ENCODE assay signal across 9 mouse cellular contexts in genomic region chr19:43655735-43656492, GRCm38 (mm10). TPM values are rescaled to one million over a fixed set of nuclear protein-coding genes. Genes with fewer than 3 reads are reported as not detected.
DNase-seq lines count a peak whose midpoint lies in the region; ATAC-seq and TF ChIP-seq lines count a peak whose summit lies in the region.
"Had no signal": no experiment of that assay in that cellular context is flagged by ENCODE, and none has a peak within 500 bp of the region (broad histone marks: within the 10 kb centered on the region; RNA-seq: fewer than 3 reads in every experiment).

No protein-coding gene starts in this region.

- H3K27ac ChIP-seq in liver, adult 2 months (replicated peaks; ENCODE audit: insufficient read depth, low read depth, low read length) = no peak overlapping the region
- no peak overlapping the region for H3K27ac ChIP-seq in liver, embryonic 12.5 days
- no peak overlapping the region for H3K27ac ChIP-seq in cortical plate, adult 2 months (ENCODE audit: insufficient read depth, low read length)
- H3K27ac ChIP-seq in lung, embryonic 14.5 days (ENCODE audit: low read depth) = no peak overlapping the region
- H3K27ac ChIP-seq: hindbrain, embryonic 15.5 days had no signal

- H3K79me2 ChIP-seq in liver, adult 2 months (ENCODE audit: control insufficient read depth, insufficient read depth, low read length) = no peaks in the 10 kb centered on the region

- no peaks in the 10 kb centered on the region for H3K9me3 ChIP-seq in liver, embryonic 12.5 days (replicated peaks)
- no peaks in the 10 kb centered on the region for H3K9me3 ChIP-seq in lung, embryonic 14.5 days (ENCODE audit: low read depth, low read length)
- H3K9me3 ChIP-seq: hindbrain, embryonic 15.5 days had no signal

- H3K4me1 ChIP-seq in liver, adult 2 months (ENCODE audit: control insufficient read depth, insufficient read depth, low read length) = no peaks in the 10 kb centered on the region
- peaks cover 3% of the 10 kb centered on the region; the same call in 1 of the 2 replicates for H3K4me1 ChIP-seq in liver, embryonic 12.5 days
- no peaks in the 10 kb centered on the region for H3K4me1 ChIP-seq in cortical plate, adult 2 months (ENCODE audit: control insufficient read depth, insufficient read depth, low read length)
- H3K4me1 ChIP-seq in lung, embryonic 14.5 days (ENCODE audit: insufficient read depth) = no peaks in the 10 kb centered on the region
- H3K4me1 ChIP-seq: hindbrain, embryonic 15.5 days had no signal

- 47% methylated on average over 11 of the region's 11 CpGs for WGBS in liver, adult 2 months
- WGBS in liver, embryonic 12.5 days (ENCODE audit: insufficient replicate concordance) = 33% methylated on average over 11 of the region's 11 CpGs
- WGBS in lung, embryonic 14.5 days = 34% methylated on average over 11 of the region's 11 CpGs

- no peak for TF ChIP-seq POLR2A in liver, adult 2 months (IDR thresholded peaks at IDR 0.05; ENCODE audit: extremely low read depth, insufficient read depth, low read length)
- TF ChIP-seq POLR2A in cortical plate, adult 2 months (IDR thresholded peaks at IDR 0.05; ENCODE audit: extremely low read depth, insufficient read depth, low read length) = no peak

- H3K9ac ChIP-seq in liver, adult 2 months (ENCODE audit: low read depth, low read length) = no peak overlapping the region
- no peak overlapping the region for H3K9ac ChIP-seq in liver, embryonic 12.5 days
- no peak overlapping the region for H3K9ac ChIP-seq in lung, embryonic 14.5 days
- H3K9ac ChIP-seq: hindbrain, embryonic 15.5 days had no signal

- TF ChIP-seq CTCF in liver, adult 2 months (IDR thresholded peaks at IDR 0.05; ENCODE audit: low read depth, low read length) = peak; percentile 80
- TF ChIP-seq CTCF in cortical plate, adult 2 months (IDR thresholded peaks at IDR 0.05; ENCODE audit: extremely low read depth, insufficient read depth, low read length) = peak; percentile 90
- TF ChIP-seq CTCF in lung, embryonic 14.5 days (IDR thresholded peaks at IDR 0.05; ENCODE audit: low read depth) = peak; percentile 89

- no peak overlapping the region for H3K4me3 ChIP-seq in liver, adult 2 months (ENCODE audit: insufficient read depth, low read depth, low read length)
- no peak overlapping the region for H3K4me3 ChIP-seq in liver, embryonic 12.5 days
- no peak overlapping the region for H3K4me3 ChIP-seq in cortical plate, adult 2 months (ENCODE audit: insufficient read depth, low read length)
- H3K4me3 ChIP-seq in lung, embryonic 14.5 days (ENCODE audit: low read depth, low read length) = no peak overlapping the region
- H3K4me3 ChIP-seq: hindbrain, embryonic 15.5 days had no signal

- H3K4me2 ChIP-seq in liver, embryonic 12.5 days = no peak overlapping the region
- H3K4me2 ChIP-seq in lung, embryonic 14.5 days = no peak overlapping the region
- H3K4me2 ChIP-seq: hindbrain, embryonic 15.5 days had no signal

- no peaks in the 10 kb centered on the region for H3K27me3 ChIP-seq in liver, adult 2 months (ENCODE audit: control insufficient read depth, insufficient read depth, low read length)
- peaks cover 43% of the 10 kb centered on the region for H3K27me3 ChIP-seq in liver, embryonic 12.5 days (replicated peaks)
- peaks cover 6% of the 10 kb centered on the region; the same call in 1 of the 2 replicates for H3K27me3 ChIP-seq in lung, embryonic 14.5 days (ENCODE audit: insufficient read depth, low read length)
- H3K27me3 ChIP-seq: hindbrain, embryonic 15.5 days had no signal

- H3K36me3 ChIP-seq in liver, adult 2 months (ENCODE audit: control insufficient read depth, insufficient read depth, low read length) = no peaks in the 10 kb centered on the region
- H3K36me3 ChIP-seq in liver, embryonic 12.5 days = no peaks in the 10 kb centered on the region
- H3K36me3 ChIP-seq in lung, embryonic 14.5 days (ENCODE audit: insufficient read depth) = no peaks in the 10 kb centered on the region
- H3K36me3 ChIP-seq: hindbrain, embryonic 15.5 days had no signal

- no peak for ATAC-seq in liver, embryonic 12.5 days
- ATAC-seq in hematopoietic stem cell, adult 5-6 weeks (replicated peaks in 1 of 2; ENCODE audit: insufficient read depth in 1 of 2, low FRiP score in 2 of 2, low TSS enrichment in 1 of 2, low read depth in 1 of 2, poor library complexity in 2 of 2, severe bottlenecking in 2 of 2) = peak; percentile 80
- 0 out of 2 replicates have a peak, but pooled peaks have one; percentile 56 for ATAC-seq in lung, embryonic 14.5 days (ENCODE audit: insufficient read depth)
- no peak for ATAC-seq in erythroid progenitor cell, adult 5-6 weeks (replicated peaks; ENCODE audit: low FRiP score, poor library complexity, severe bottlenecking)

- peak; percentile 47 for DNase-seq in liver, adult 2 months (ENCODE audit: extremely low read depth, low read depth, low spot score)
- peak; percentile 34 for DNase-seq in T-cell, adult 2 months (ENCODE audit: low spot score)
- DNase-seq in lung, embryonic 14.5 days = peak; percentile 86
- peak; percentile 56 for DNase-seq in right cerebral cortex, postnatal 25 days

RNA-seq across cellular contexts. Expression of gene Slc25a28, which starts 18.8 kb away (rescaled TPM):
- 18.2 and 20.5 TPM in 2 replicates for total RNA-seq in liver, adult 2 months (2014; rRNA removed)
- polyA plus RNA-seq in liver, adult 2 months (2012; rRNA removed) = 33.9 and 43.0 TPM in 2 replicates
- polyA plus RNA-seq in liver, embryonic 12.5 days (2016; fragmentation: Nextera tagmentation; extraction: Ambion mirVana) = 11.6 and 13.4 TPM in 2 replicates
- polyA plus RNA-seq in cortical plate, adult 2 months (2012; rRNA removed) = 106 and 113 TPM in 2 replicates
- 44.4 and 47.1 TPM in 2 replicates for total RNA-seq in hematopoietic stem cell, adult 5-6 weeks (2017)
- 12.1 and 13.0 TPM in 2 replicates for polyA plus RNA-seq in lung, embryonic 14.5 days (2014; fragmentation: Nextera tagmentation; extraction: Ambion mirVana)
- total RNA-seq in erythroid progenitor cell, adult 5-6 weeks (2015; ENCODE audit: low replicate concordance) = 16.3 and 25.9 TPM in 2 replicates
- total RNA-seq in erythroid progenitor cell, adult 5-6 weeks (2017; ENCODE audit: low replicate concordance) = 8.5 and 17.5 TPM in 2 replicates

RNA-seq across cellular contexts. Expression of gene Entpd7, which starts 33.6 kb away (rescaled TPM):
- 1.5 TPM in 2 replicates for total RNA-seq in liver, adult 2 months (2014; rRNA removed)
- polyA plus RNA-seq in liver, adult 2 months (2012; rRNA removed) = 2.0 TPM in 2 replicates
- polyA plus RNA-seq in liver, embryonic 12.5 days (2016; fragmentation: Nextera tagmentation; extraction: Ambion mirVana) = 4.1 and 4.9 TPM in 2 replicates
- polyA plus RNA-seq in cortical plate, adult 2 months (2012; rRNA removed) = 9.5 and 10.5 TPM in 2 replicates
- 3.8 and 5.4 TPM in 2 replicates for total RNA-seq in hematopoietic stem cell, adult 5-6 weeks (2017)
- 15.1 and 15.2 TPM in 2 replicates for polyA plus RNA-seq in lung, embryonic 14.5 days (2014; fragmentation: Nextera tagmentation; extraction: Ambion mirVana)
- total RNA-seq in erythroid progenitor cell, adult 5-6 weeks (2015; ENCODE audit: low replicate concordance) = 3.8 and 5.4 TPM in 2 replicates
- total RNA-seq in erythroid progenitor cell, adult 5-6 weeks (2017; ENCODE audit: low replicate concordance) = 0.38 and 1.5 TPM in 2 replicates

RNA-seq across cellular contexts. Expression of gene Nkx2-3, which starts 43.8 kb away (rescaled TPM):
- total RNA-seq in liver, adult 2 months (2014; rRNA removed) = not detected in 2 replicates
- 0.05 TPM in 1 of 2 replicates, not detected in the other for polyA plus RNA-seq in liver, adult 2 months (2012; rRNA removed)
- polyA plus RNA-seq in liver, embryonic 12.5 days (2016; fragmentation: Nextera tagmentation; extraction: Ambion mirVana) = 0.33 and 1.2 TPM in 2 replicates
- not detected in 2 replicates for polyA plus RNA-seq in cortical plate, adult 2 months (2012; rRNA removed)
- total RNA-seq in hematopoietic stem cell, adult 5-6 weeks (2017) = 28.7 and 29.7 TPM in 2 replicates
- not detected in 2 replicates for polyA plus RNA-seq in lung, embryonic 14.5 days (2014; fragmentation: Nextera tagmentation; extraction: Ambion mirVana)
- total RNA-seq in erythroid progenitor cell, adult 5-6 weeks (2015; ENCODE audit: low replicate concordance) = 1.3 TPM in 1 of 2 replicates, not detected in the other
- total RNA-seq in erythroid progenitor cell, adult 5-6 weeks (2017; ENCODE audit: low replicate concordance) = not detected in 2 replicates

Comparison
In these comparisons a context has a peak if more than half of its experiments do, and no peak if none do; other contexts are left out.
1. DNase-seq: peak in every context shown above with its lines; median percentile 86 in lung, embryonic 14.5 days; 56 in right cerebral cortex, postnatal 25 days; 47 in liver, adult 2 months; 34 in T-cell, adult 2 months.
2. ATAC-seq: peak in hematopoietic stem cell, adult 5-6 weeks (2 of 2) and lung, embryonic 14.5 days (single experiment); none in liver, embryonic 12.5 days (single experiment) and erythroid progenitor cell, adult 5-6 weeks (single experiment).
3. Peak in every context shown above with its lines, with median percentiles within 50 percentile points of each other: CTCF ChIP-seq.